Mouse (Mus musculus) bone marrow macrophage, adult 2 months (primary cell): Measurements from ENCODE around the gene Calcoco1. TPM values are rescaled to one million over a fixed set of nuclear protein-coding genes. Genes with fewer than 3 reads are reported as not detected.
A peak's percentile ranks its signal among the peaks of the same experiment; 100 is the strongest.

Experiments
- H3K27ac ChIP-seq: 2 replicates; pipeline ENCODE4 v1.5.1; 2012; ENCODE audit warnings: low read depth, low read length; ENCODE audit not compliant: insufficient read depth
- H3K4me1 ChIP-seq: 2 replicates; pipeline ENCODE4 v1.6.1; 2012; ENCODE audit warnings: low read length; ENCODE audit not compliant: control insufficient read depth, insufficient read depth
- H3K4me3 ChIP-seq: 2 replicates; pipeline ENCODE4 v1.5.1; 2012; ENCODE audit warnings: mild to moderate bottlenecking, low read length, moderate library complexity; ENCODE audit not compliant: insufficient read depth
- CTCF ChIP-seq: IDR thresholded peaks from 2 replicates; pipeline ENCODE4 v1.5.1; 2012; ENCODE audit warnings: low read depth, mild to moderate bottlenecking, low read length, moderate library complexity
- POLR2A ChIP-seq: IDR thresholded peaks from 2 replicates; pipeline ENCODE4 v1.6.1; 2012; ENCODE audit warnings: mild to moderate bottlenecking, low read depth, low read length, borderline replicate concordance
- polyA plus RNA-seq: library from polyadenylated mRNA; stranded (reverse); fragments of >200 nt; gene quantifications from 2 replicates; pipeline ENCODE4 v1.2.4, GENCODE M21; 2012; ENCODE audit not compliant: missing spikeins, insufficient read depth, insufficient read length

Calcoco1 gene
- polyA plus RNA-seq, 1 experiment = 72.9 TPM

GRCm38 (mm10) chr15:102747853-102748252 lies 25.9 kb upstream of the Calcoco1 start:
- no peak overlapping the region for H3K27ac ChIP-seq
- H3K4me3 ChIP-seq = no peak overlapping the region
- TF ChIP-seq POLR2A (no peak), CTCF (no peak)
- no peaks in the 10 kb centered on the region for H3K4me1 ChIP-seq

DNA sequence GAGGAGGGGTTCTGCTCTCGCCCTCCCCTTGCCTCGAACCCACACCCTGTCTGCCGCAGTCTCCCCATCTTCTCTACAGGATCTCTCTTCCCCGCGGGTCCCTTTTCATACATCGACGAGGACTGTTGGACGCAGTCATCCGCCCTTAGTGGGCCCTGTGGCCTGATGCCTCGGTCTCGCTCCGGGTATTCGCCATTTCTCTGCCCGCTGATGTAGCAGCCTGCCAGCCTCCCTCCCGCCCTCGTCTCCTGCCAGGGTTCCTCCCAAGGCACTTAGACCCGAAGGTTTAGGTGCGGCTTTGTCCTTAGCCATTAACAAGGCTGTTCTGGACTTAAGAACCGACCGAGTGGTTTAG lies 25.3 kb upstream of the Calcoco1 start:
- no peak overlapping the region for H3K4me3 ChIP-seq
- H3K27ac ChIP-seq = no peak overlapping the region
- no peak for TF ChIP-seq POLR2A
- no peak for TF ChIP-seq CTCF
- no peaks in the 10 kb centered on the region for H3K4me1 ChIP-seq

GRCm38 (mm10) chr15:102746488-102747285 lies 24.7 kb upstream of the Calcoco1 start:
- no peak overlapping the region for H3K4me3 ChIP-seq
- H3K4me1 ChIP-seq = no peaks in the 10 kb centered on the region
- TF ChIP-seq POLR2A (no peak), CTCF (no peak)
- H3K27ac ChIP-seq = no peak overlapping the region

GRCm38 (mm10) chr15:102746126-102746487 lies 24.1 kb upstream of the Calcoco1 start:
- H3K27ac ChIP-seq = no peak overlapping the region
- H3K4me1 ChIP-seq = no peaks in the 10 kb centered on the region
- TF ChIP-seq POLR2A (no peak), CTCF (no peak)
- H3K4me3 ChIP-seq = no peak overlapping the region

DNA sequence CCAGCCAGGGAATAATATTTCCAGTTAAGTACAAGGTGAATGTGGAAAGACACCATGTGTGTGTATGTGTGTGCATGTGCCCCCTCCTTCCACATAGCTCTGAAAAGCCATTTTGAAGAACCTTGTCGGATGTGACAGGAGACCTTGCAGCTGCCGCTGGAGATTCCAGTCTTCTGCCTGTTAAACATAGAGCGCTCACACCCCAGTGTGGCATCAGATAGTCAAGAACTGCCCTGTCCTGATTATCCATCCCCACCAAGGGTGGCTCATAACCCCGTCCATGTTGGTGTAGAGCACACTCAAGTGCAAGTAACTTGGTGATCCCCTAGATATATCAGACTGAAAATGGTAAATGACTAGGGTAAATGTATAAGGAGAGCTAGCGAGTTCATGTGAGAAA lies 23.4 kb upstream of the Calcoco1 start:
- H3K4me1 ChIP-seq = no peaks in the 10 kb centered on the region
- TF ChIP-seq POLR2A = no peak
- TF ChIP-seq CTCF = no peak
- H3K4me3 ChIP-seq = no peak overlapping the region
- H3K27ac ChIP-seq = no peak overlapping the region

DNA sequence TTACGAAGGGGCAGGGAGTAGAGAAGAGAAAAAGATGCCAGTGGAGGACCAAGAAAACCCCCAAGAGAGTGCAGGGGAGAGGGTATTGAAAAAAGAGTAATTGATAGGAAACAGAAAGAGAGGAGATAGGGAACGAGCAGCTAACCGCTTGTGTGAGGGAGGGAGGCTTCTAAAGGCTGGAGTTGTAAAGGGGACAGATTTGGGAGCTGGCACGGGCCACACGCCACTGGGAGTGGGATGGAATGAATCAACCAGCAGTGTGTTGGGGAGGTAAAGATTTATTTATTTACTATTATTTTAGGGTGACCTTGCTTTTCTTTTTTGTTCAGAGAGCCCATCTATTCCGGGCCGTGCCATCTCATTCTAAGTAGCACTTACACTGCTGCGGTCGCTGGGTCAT lies 22.9 kb upstream of the Calcoco1 start:
- no peak for TF ChIP-seq POLR2A
- TF ChIP-seq CTCF = no peak

DNA sequence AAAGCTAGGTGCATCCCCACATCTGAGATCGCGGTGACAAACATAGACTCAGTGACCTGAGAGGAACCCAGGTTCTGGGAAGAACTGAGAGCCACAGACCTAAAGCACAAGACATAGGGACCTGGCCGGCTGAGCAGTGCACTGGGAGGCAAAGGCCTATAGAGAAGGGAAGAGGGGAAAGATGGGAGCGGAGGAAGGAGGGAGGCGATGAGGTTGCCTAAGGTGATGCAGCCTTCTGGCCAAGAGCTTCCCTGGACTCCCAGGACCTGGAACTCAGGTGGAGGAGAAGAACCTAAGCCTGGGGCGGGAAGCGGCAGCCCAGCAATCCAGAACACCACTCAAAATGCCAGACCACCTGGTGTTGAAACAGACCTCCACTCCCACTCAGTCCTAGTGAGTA lies 22.4 kb upstream of the Calcoco1 start:
- Histone ChIP-seq H3K27ac (no peak overlapping the region), H3K4me1 (no peaks in the 10 kb centered on the region), H3K4me3 (no peak overlapping the region)
- TF ChIP-seq POLR2A = no peak

More for the DNA sequence above, 22.9 kb upstream of the Calcoco1 start:
- H3K4me3 ChIP-seq = no peak overlapping the region
- H3K27ac ChIP-seq = no peak overlapping the region
- H3K4me1 ChIP-seq = no peaks in the 10 kb centered on the region

DNA sequence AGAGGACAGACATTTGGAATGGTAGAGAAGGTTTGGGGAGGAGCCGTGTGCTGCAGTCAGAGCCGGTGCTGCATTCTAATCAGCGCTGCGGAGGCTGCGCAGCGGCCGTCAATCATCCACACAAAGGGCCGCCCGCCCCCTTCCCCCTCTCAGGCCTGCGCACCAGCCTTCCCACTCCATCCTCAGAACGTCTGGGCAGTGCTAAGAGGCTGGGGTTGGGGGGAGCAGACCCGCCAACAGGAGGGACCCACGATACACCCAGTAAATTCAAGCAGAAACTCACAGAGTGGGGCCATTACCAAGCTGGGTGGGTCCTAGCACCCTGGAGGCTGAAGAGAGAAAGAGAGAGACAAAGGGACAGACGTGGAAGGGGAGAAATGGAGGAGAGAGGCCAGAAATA lies 22.0 kb upstream of the Calcoco1 start:
- Histone ChIP-seq H3K4me3 (no peak overlapping the region), H3K27ac (no peak overlapping the region), H3K4me1 (no peaks in the 10 kb centered on the region)
- no peak for TF ChIP-seq CTCF
- TF ChIP-seq POLR2A = no peak

DNA sequence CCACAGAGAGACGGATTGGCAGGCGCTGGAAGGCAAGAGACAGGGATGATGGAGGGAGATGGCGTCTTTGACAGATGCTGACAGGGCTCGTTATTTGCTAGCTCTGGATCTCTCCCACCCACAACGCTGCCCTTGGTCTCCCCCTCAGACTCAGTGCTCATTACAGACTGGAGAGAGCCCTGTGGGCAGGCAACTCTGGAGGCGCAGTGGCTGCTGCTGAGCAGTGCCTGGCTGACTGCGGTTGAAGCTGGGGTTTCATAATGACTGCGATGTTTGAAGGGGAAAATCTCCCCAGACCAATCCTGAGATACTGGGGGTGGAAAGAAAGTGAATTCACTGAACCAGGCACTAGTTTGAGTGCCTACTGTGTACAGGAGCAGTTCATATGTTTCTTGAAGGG lies 21.2 kb upstream of the Calcoco1 start:
- Histone ChIP-seq H3K4me3 (no peak overlapping the region), H3K4me1 (peaks cover 2% of the 10 kb centered on the region), H3K27ac (no peak overlapping the region)
- TF ChIP-seq CTCF (no peak), POLR2A (no peak)

- Histone ChIP-seq H3K4me1 (peaks cover 4% of the 10 kb centered on the region), H3K4me3 (no peak overlapping the region), H3K27ac (no peak overlapping the region)
- TF ChIP-seq CTCF = peak; percentile 90
- TF ChIP-seq POLR2A = no peak
Observed at GRCm38 (mm10) chr15:102742589-102742988, 20.6 kb upstream of the Calcoco1 start.
